Mouse (Mus musculus) neural tube, embryonic 13.5 days (tissue): Measurements from ENCODE around the gene Wdr72. TPM values are rescaled to one million over a fixed set of nuclear protein-coding genes. Genes with fewer than 3 reads are reported as not detected.

ENCODE experiments used
- ATAC-seq: fragments of 200-750 bp; cut with Nextera tagmentation; 2 replicates; pipeline ENCODE4 v1.8.0; 2017; ENCODE audit warnings: low read depth, mild to moderate bottlenecking, moderate TSS enrichment, moderate library complexity
- H3K27ac ChIP-seq: fragments of 300-500 bp; sonication (generic); replicated peaks from 2 replicates; pipeline ENCODE4 v1.5.1; 2015; ENCODE audit warnings: moderate library complexity, mild to moderate bottlenecking, inconsistent platforms
- H3K27me3 ChIP-seq: fragments of 300-500 bp; sonication (generic); 2 replicates; pipeline ENCODE4 v1.6.1; 2015; ENCODE audit warnings: mild to moderate bottlenecking, inconsistent platforms
- H3K36me3 ChIP-seq: fragments of 300-500 bp; sonication (generic); 2 replicates; pipeline ENCODE4 v1.6.1; 2015; ENCODE audit warnings: mild to moderate bottlenecking, inconsistent platforms
- H3K4me1 ChIP-seq: fragments of 300-500 bp; sonication (generic); replicated peaks from 2 replicates; pipeline ENCODE4 v1.6.1; 2015; ENCODE audit warnings: inconsistent platforms
- H3K4me2 ChIP-seq: fragments of 300-500 bp; sonication (generic); 2 replicates; pipeline ENCODE4 v1.6.1; 2015; ENCODE audit warnings: inconsistent platforms, mild to moderate bottlenecking, moderate library complexity
- H3K4me3 ChIP-seq: fragments of 300-500 bp; sonication (generic); 2 replicates; pipeline ENCODE4 v1.5.1; 2015; ENCODE audit warnings: mild to moderate bottlenecking, inconsistent platforms
- H3K9ac ChIP-seq: fragments of 300-500 bp; sonication (generic); 2 replicates; pipeline ENCODE4 v1.6.1; 2015; ENCODE audit warnings: moderate library complexity, mild to moderate bottlenecking, inconsistent platforms
- H3K9me3 ChIP-seq: fragments of 300-500 bp; sonication (generic); 2 replicates; pipeline ENCODE4 v1.6.1; 2016; ENCODE audit warnings: inconsistent platforms
- WGBS: fragments of 180-500 bp; shearing (Covaris S2); methylation state at CpG from one replicate; pipeline ENCODE4 v1.1.7; 2015; 5-methylcytosine and 5-hydroxymethylcytosine counted together
- polyA plus RNA-seq: library from polyadenylated mRNA; unstranded; fragments of >200 nt; fragmentation: Nextera tagmentation; extraction: Ambion mirVana; gene quantifications from 2 replicates; pipeline ENCODE4 v1.2.1, GENCODE M21; 2015

Gene Wdr72
- polyA plus RNA-seq, 1 experiment from 2014 or later = 0.57 TPM

DNA sequence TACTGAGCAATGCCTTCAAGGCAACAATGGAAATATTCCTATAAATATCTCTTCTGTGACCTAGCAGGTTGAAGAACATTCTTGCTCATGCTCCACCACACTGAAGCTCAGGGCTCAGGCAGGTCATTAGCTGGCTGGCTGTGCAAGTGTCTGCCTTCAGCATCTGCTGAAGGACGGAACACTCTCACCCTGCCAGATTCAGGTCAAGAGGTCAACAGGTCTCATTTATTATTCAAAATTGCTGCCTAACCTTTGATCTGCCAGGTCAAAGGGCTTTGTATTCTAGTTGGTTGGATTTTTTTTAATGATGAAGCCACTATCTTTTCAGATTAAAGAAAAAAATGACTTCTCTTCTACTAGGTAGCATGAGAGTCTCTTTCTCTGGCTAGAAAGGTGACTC, 139.3 kb downstream of the Wdr72 start:
- WGBS = 20% methylated on average over 1 of the region's 1 CpGs
- ATAC-seq = no peak
- Histone ChIP-seq H3K4me3 (no peak overlapping the region), H3K27me3 (no peaks in the 10 kb centered on the region), H3K4me2 (no peak overlapping the region), H3K36me3 (no peaks in the 10 kb centered on the region), H3K9ac (no peak overlapping the region), H3K4me1 (peaks cover 8% of the 10 kb centered on the region; the same call in 1 of the 2 replicates), H3K27ac (no peak overlapping the region), H3K9me3 (no peaks in the 10 kb centered on the region)

DNA sequence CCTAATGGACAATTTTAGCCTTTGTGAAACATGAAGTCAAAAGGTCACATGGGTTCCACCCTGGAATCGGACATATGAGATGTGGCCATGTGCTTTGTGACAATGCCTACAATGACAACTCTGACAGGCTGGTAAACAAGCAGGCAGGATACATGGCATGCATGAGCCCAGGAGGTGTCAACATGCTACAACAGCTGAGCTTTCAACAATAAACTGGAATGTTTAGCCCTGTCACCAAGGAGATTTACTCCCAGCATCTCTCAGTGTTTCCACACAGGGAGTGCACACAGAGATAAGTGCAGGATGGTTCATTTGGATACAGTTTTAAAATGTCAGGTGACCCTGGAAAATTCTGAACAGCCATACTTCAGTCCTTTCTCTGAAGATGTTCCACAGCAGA, 140.4 kb downstream of the Wdr72 start:
- ATAC-seq = no peak
- Histone ChIP-seq H3K36me3 (no peaks in the 10 kb centered on the region), H3K9ac (no peak overlapping the region), H3K27ac (no peak overlapping the region), H3K27me3 (no peaks in the 10 kb centered on the region), H3K9me3 (no peaks in the 10 kb centered on the region), H3K4me2 (no peak overlapping the region), H3K4me1 (peaks cover 8% of the 10 kb centered on the region; the same call in 1 of the 2 replicates), H3K4me3 (no peak overlapping the region)
- 52% methylated on average over 1 of the region's 1 CpGs for WGBS

DNA sequence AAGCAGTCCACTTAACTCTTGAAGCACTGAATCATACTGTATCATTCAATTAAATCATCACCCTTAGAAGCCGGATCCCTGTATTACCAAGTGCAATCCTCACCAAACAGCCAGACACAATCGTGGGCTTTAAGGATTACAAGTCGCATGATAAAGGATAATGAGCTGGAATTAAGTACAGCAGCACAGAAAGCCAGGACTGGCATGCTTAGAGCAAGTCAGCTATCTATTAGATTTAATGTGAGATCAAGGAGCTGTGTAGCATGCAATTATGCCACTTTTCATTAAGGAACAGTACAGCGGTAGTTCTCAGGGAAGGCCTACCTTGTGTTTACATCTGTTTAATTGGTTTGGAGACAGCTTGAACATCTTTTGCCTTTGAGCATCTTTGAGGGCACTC, 148.2 kb downstream of the Wdr72 start:
- no peak overlapping the region for H3K9ac ChIP-seq
- no peak for ATAC-seq
- H3K27me3 ChIP-seq = no peaks in the 10 kb centered on the region
- 69% methylated on average over 4 of the region's 4 CpGs for WGBS
- no peaks in the 10 kb centered on the region for H3K9me3 ChIP-seq
- no peak overlapping the region for H3K4me3 ChIP-seq
- H3K27ac ChIP-seq = 0 out of 2 replicates have a peak overlapping the region, but pooled peaks have one; percentile 55
- H3K4me1 ChIP-seq = no peaks in the 10 kb centered on the region
- H3K4me2 ChIP-seq = no peak overlapping the region
- no peaks in the 10 kb centered on the region for H3K36me3 ChIP-seq

DNA sequence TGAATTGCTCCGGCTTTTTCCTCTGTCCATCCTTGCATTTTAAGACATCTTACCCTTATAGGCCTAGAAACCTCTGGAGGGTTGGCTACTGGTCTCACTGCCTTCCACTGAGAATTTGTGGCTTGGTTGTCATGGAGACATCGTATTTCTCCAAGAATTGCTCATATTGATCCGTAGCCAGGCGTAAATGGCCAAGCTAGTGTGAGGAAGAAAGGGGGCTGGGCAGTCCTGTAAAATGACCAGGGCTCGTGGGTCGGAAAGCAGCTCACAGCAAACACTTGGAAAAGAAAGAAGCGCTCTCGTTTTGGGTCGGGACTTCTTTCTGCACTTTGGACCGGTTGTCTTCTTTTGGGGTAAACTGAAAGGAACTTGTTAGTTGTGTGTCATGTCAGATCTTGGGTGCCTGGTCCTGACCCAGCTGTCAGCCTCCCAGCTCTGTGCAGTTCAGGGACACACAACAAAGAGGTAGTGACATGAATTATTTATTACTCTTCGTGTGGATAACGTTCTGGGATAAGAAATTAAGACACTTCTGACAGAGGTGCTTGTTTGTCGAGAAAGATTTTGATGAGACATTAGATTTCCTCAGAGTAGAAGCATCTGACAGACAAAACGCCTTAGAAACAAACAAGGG, 167.7 kb downstream of the Wdr72 start:
- peak; percentile 51; the same call in 1 of the 2 replicates for ATAC-seq
- Histone ChIP-seq H3K4me2 (peak overlapping the region; percentile 36), H3K36me3 (no peaks in the 10 kb centered on the region), H3K27me3 (no peaks in the 10 kb centered on the region), H3K27ac (0 out of 2 replicates have a peak overlapping the region, but pooled peaks have one; percentile 19), H3K4me3 (no peak overlapping the region), H3K4me1 (peaks cover 27% of the 10 kb centered on the region), H3K9me3 (no peaks in the 10 kb centered on the region), H3K9ac (no peak overlapping the region; the same call in 1 of the 2 replicates)
- 19% methylated on average over 14 of the region's 14 CpGs for WGBS

DNA sequence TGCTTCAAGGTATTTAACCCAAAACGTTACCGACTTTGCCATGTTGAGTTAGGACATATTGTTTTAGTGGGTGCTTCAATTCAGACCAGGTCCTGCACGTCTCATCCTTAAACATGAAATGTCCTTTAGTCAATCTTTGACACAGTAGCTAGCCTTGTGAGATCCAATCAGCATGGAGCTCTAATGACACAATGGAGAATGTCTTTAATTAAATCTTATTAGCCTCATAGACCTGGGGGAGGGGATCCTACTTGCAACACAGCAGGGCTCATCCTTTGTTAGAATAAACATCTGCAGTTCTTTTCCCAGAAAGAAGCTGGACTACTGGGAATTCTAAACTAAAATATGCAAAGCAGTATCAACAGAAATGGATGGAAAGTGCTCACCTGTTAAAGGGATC, 171.9 kb downstream of the Wdr72 start:
- WGBS = 32% methylated on average over 3 of the region's 3 CpGs
- Histone ChIP-seq H3K4me1 (peaks cover 18% of the 10 kb centered on the region), H3K4me2 (no peak overlapping the region), H3K27me3 (no peaks in the 10 kb centered on the region), H3K36me3 (no peaks in the 10 kb centered on the region), H3K27ac (peak overlapping the region; percentile 47), H3K9me3 (no peaks in the 10 kb centered on the region), H3K9ac (no peak overlapping the region), H3K4me3 (no peak overlapping the region)
- peak; percentile 51; the same call in 1 of the 2 replicates for ATAC-seq

DNA sequence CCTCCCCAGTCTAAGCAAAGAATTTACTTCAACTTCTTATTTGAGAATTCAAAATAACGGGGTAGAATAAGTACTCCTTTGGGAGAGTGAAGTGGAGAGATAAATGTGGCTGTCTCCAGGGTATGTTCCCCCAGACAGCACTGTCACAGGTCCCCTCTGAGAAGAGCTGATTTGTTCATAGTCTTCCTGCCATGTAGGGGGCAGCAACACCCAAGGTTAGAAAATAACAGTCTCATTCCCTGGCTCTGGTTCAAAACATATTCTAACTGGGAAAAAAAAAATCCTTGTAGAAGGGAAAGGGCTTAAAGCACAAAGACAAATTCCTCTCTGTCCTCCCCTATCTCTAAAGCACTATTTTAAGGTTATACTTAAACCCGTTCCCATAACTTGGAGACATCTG, 176.1 kb downstream of the Wdr72 start:
- no peak overlapping the region for H3K27ac ChIP-seq
- ATAC-seq = no peak
- H3K4me3 ChIP-seq = no peak overlapping the region

DNA sequence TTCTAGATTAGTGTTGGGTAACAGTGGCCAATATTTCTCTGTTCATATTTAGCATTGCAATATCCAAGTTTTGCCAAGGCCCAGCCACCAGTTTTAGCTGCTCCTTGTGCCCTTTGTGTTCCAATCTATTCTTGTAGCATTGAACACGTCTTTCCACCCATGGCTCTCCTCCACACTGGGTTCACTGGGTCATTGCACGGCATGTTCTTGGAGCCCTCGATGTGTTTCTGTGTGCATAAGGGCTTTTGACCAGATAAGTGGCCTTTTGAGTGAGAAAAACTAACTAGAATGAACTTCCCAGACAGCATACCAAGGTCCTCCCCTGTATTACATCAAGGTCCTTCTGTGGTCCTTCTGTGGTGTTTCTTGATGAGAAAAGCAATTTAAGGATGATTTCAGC, 184.3 kb downstream of the Wdr72 start:
- Histone ChIP-seq H3K27ac (no peak overlapping the region), H3K9ac (no peak overlapping the region), H3K9me3 (no peaks in the 10 kb centered on the region), H3K4me3 (no peak overlapping the region), H3K27me3 (no peaks in the 10 kb centered on the region), H3K4me2 (no peak overlapping the region), H3K36me3 (no peaks in the 10 kb centered on the region), H3K4me1 (no peaks in the 10 kb centered on the region)
- 83% methylated on average over 3 of the region's 3 CpGs for WGBS
- no peak for ATAC-seq

More for the DNA sequence above, 176.1 kb downstream of the Wdr72 start:
- Histone ChIP-seq H3K36me3 (no peaks in the 10 kb centered on the region), H3K4me1 (peaks cover 4% of the 10 kb centered on the region; the same call in 1 of the 2 replicates), H3K4me2 (no peak overlapping the region), H3K27me3 (no peaks in the 10 kb centered on the region), H3K9me3 (no peaks in the 10 kb centered on the region), H3K9ac (no peak overlapping the region)
- 54% methylated on average over 2 of the region's 2 CpGs for WGBS

DNA sequence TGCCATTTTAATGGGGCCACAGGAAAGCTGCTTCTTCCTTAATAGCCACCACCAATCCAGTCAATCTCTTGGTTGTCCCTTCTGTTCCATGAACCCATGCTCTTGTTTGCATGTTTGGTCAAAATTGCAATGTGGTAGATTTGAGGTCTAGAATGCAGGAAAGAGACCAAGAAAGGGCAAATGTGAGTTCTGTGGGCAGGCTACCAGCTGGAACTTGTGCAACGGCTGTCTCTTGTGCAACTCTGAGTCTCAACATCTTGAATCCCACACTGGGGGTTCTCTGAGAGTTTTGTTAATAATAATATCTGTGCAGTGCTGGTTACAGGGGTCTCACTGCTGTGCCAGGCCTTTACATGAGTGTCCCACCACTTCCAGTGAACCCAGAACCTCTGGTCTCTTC, 208.6 kb downstream of the Wdr72 start:
- Histone ChIP-seq H3K36me3 (no peaks in the 10 kb centered on the region), H3K4me1 (no peaks in the 10 kb centered on the region), H3K9me3 (no peaks in the 10 kb centered on the region), H3K27ac (no peak overlapping the region), H3K9ac (no peak overlapping the region), H3K4me3 (no peak overlapping the region), H3K4me2 (no peak overlapping the region), H3K27me3 (no peaks in the 10 kb centered on the region)
- 96% methylated on average over 1 of the region's 1 CpGs for WGBS
- no peak for ATAC-seq

DNA sequence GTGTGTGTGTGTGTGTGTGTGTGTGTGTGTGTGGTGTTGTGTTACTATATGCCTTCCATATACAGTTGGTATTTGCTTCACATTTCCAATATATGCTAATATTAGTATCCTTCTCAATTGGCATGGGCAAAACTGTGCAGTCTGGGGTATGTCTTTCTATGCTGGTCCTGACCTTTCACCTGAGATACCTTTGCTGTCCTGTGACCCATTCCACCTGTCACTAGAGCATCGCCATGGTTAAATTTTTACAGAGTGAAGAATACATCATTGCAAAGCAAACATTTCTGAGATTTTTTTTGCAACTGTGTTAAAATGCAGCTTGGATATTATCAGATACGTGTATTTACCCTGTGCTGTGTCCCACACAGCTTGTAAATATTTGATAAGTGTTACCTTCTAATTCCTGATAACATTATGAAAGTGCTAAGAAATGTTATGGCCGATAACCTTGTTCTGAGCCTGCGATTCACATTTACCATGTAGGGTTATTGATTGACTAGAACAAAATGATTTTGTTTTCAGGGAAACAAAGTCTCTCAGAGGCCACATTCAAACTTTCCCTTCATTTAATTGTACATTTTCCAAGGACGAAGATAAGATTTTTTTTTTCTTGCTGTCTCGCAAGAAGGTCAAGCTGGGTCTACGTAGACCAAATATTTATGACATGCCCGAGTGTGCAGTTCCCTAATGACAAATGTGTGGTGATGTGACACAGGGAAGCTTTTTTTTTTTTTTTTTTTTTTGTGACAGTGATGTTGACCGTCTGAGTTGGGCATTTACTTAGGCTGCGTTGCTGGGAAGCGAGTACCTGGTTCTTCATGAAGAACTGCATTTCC, 214.2 kb downstream of the Wdr72 start:
- no peak overlapping the region for H3K4me2 ChIP-seq
- no peak for ATAC-seq
- no peaks in the 10 kb centered on the region for H3K9me3 ChIP-seq
- H3K36me3 ChIP-seq = no peaks in the 10 kb centered on the region
- no peaks in the 10 kb centered on the region for H3K27me3 ChIP-seq
- 74% methylated on average over 11 of the region's 11 CpGs for WGBS
- no peak overlapping the region for H3K4me3 ChIP-seq
- H3K27ac ChIP-seq = no peak overlapping the region
- no peaks in the 10 kb centered on the region for H3K4me1 ChIP-seq
- no peak overlapping the region for H3K9ac ChIP-seq

DNA sequence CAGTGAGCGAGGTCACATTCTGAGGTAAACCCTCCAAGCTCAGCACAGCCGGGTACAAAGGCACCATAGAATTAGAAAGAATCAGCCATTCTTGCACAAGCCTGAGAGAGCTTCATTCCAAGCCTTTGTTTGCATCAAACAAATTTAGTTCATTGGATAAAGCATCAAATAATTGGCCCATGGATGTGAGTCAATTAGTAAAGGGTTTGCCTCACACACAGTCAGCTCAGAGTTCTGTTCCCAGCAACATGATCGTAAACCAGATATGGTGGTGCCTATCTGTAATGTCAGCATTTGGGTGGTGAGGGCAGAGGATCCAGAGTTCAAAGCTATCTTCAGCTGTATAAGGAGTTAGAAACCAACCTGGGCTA, 214.8 kb downstream of the Wdr72 start:
- no peak overlapping the region for H3K4me3 ChIP-seq
- H3K9me3 ChIP-seq = no peaks in the 10 kb centered on the region
- no peaks in the 10 kb centered on the region for H3K4me1 ChIP-seq
- no peak overlapping the region for H3K27ac ChIP-seq
- H3K36me3 ChIP-seq = no peaks in the 10 kb centered on the region
- H3K27me3 ChIP-seq = no peaks in the 10 kb centered on the region
- ATAC-seq = no peak
- WGBS = 67% methylated on average over 3 of the region's 3 CpGs
- H3K9ac ChIP-seq = no peak overlapping the region
- H3K4me2 ChIP-seq = no peak overlapping the region

DNA sequence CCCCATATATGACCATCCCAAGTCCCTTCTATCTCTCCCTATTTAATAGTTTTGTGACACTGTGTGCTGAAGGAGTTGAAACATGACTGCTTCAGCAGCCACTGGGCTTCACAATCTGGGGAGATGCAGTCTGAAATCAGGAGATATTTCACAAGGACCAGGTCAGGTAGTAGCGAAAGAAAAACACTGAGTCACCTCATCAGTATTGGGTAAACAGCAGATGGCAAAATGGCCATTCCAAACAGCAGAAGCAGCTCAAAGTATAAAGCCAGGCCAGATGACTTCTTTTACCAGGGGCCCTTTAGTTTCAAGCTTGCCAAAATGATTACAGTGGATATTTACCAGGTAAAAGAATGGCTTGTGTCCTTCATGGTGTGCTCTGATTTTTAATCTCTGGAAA, 215.8 kb downstream of the Wdr72 start:
- Histone ChIP-seq H3K4me1 (peaks cover 4% of the 10 kb centered on the region), H3K4me2 (no peak overlapping the region), H3K4me3 (no peak overlapping the region), H3K9me3 (no peaks in the 10 kb centered on the region), H3K9ac (no peak overlapping the region), H3K27me3 (no peaks in the 10 kb centered on the region), H3K27ac (no peak overlapping the region), H3K36me3 (no peaks in the 10 kb centered on the region)
- 81% methylated on average over 1 of the region's 1 CpGs for WGBS
- ATAC-seq = no peak

DNA sequence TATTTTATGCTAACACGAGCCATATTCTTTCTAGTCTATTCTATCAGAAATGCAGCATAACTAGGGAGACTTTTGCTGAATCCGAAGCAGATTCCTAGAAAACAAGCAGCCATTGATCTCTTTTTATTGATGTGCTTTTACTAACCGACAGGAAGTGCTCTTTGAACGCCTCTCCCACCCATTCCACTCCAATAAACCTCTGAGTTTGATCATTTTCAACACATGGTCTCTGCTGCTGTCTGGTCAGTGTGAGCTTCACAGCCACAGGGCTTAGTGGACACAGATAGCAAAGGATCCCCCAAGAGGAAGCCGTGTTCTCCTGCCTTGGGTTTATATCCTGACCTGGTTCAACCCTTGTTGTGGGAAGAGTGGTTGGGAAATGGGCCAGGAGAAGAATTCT, 218.7 kb downstream of the Wdr72 start:
- no peak for ATAC-seq
- no peaks in the 10 kb centered on the region for H3K9me3 ChIP-seq
- H3K4me1 ChIP-seq = peaks cover 12% of the 10 kb centered on the region
- no peaks in the 10 kb centered on the region for H3K36me3 ChIP-seq
- H3K4me2 ChIP-seq = no peak overlapping the region
- no peak overlapping the region for H3K27ac ChIP-seq
- WGBS = 67% methylated on average over 5 of the region's 5 CpGs
- H3K4me3 ChIP-seq = no peak overlapping the region
- H3K9ac ChIP-seq = no peak overlapping the region
- no peaks in the 10 kb centered on the region for H3K27me3 ChIP-seq
